In the genomic region with DNA sequence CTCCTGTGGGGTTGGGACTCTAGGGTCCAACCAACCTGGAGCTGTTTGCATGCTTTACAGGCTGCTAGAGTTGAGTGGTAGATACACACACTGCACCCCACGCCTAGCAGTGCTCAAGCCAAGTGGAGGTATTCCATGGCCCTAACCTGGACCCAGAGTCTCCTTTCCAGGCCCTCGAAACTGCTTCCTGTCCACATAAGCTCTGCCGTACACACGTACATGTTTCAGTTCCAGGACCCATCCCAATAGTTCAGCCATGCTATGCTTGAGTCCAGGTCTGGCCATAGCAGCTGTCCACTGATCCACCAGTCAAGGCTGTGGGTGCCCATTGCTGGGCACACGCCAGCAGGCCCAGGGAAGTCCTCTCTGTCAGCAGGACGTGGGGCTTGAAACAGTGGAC, we compare ENCODE assay signal across 8 mouse cellular contexts. TPM values are rescaled to one million over a fixed set of nuclear protein-coding genes. Genes with fewer than 3 reads are reported as not detected.
DNase-seq lines count a peak whose midpoint lies in the region; ATAC-seq lines count a peak whose summit lies in the region.

No protein-coding gene starts in this region.

- H3K9me3 ChIP-seq in intestine, embryonic 16.5 days (ENCODE audit: control insufficient read depth, low read length) = no peaks in the 10 kb centered on the region
- H3K9me3 ChIP-seq in neural tube, embryonic 12.5 days = no peaks in the 10 kb centered on the region

- H3K9ac ChIP-seq in intestine, embryonic 16.5 days (ENCODE audit: low read depth, low read length) = peak overlapping the region; percentile 83
- H3K9ac ChIP-seq in neural tube, embryonic 12.5 days = peak overlapping the region; percentile 85

- WGBS in intestine, embryonic 16.5 days = 39% methylated on average over 6 of the region's 6 CpGs
- WGBS in neural tube, embryonic 12.5 days = 60% methylated on average over 6 of the region's 6 CpGs

- peak overlapping the region; percentile 87 for H3K4me2 ChIP-seq in intestine, embryonic 16.5 days (ENCODE audit: low read depth, low read length)
- peak overlapping the region; percentile 95 for H3K4me2 ChIP-seq in neural tube, embryonic 12.5 days (replicated peaks)

- H3K36me3 ChIP-seq in intestine, embryonic 16.5 days (ENCODE audit: control insufficient read depth, insufficient read depth, low read length) = no peaks in the 10 kb centered on the region
- 0 out of 2 replicates have a peak, but pooled peaks cover 4% of the 10 kb centered on the region for H3K36me3 ChIP-seq in neural tube, embryonic 12.5 days

- intact Hi-C loops in gastrocnemius, postnatal 14 days (cut with DNase I; ENCODE audit: low total_unique reads) = loop anchor here (10.0 kb wide), 1 partner anchor 65 kb away; no protein-coding TSS in a partner anchor

- peak overlapping the region; percentile 80 for H3K4me3 ChIP-seq in intestine, embryonic 16.5 days (ENCODE audit: low read length)
- peak overlapping the region; percentile 83 for H3K4me3 ChIP-seq in neural tube, embryonic 12.5 days

- ATAC-seq in intestine, embryonic 16.5 days = no peak
- no peak for ATAC-seq in neural tube, embryonic 12.5 days (ENCODE audit: low FRiP score, low read depth)

- peak overlapping the region; percentile 87 for H3K27ac ChIP-seq in intestine, embryonic 16.5 days (ENCODE audit: low read length)
- H3K27ac ChIP-seq in neural tube, embryonic 12.5 days = no peak overlapping the region

- peak; percentile 15 for DNase-seq in cerebellum, adult 8-10 months
- no peak for DNase-seq in cerebellum, adult 11-12 months
- peak; percentile 26 to 27 for DNase-seq in right cerebral cortex, postnatal 10 days (ENCODE audit: low spot score in 2 of 2)
- no peak for DNase-seq in right cerebral cortex, adult 2 months (ENCODE audit: low spot score in 2 of 2)
- no peak for DNase-seq in gastrocnemius, postnatal 14 days
- no peak for DNase-seq in frontal cortex, postnatal 14 days (ENCODE audit: low spot score in 2 of 2)

- no peaks in the 10 kb centered on the region for H3K27me3 ChIP-seq in intestine, embryonic 16.5 days (replicated peaks; ENCODE audit: control insufficient read depth, insufficient read depth, low read length)
- no peaks in the 10 kb centered on the region for H3K27me3 ChIP-seq in neural tube, embryonic 12.5 days (replicated peaks)

- peaks cover 70% of the 10 kb centered on the region for H3K4me1 ChIP-seq in intestine, embryonic 16.5 days (ENCODE audit: control insufficient read depth, insufficient read depth, low read length)
- peaks cover 64% of the 10 kb centered on the region for H3K4me1 ChIP-seq in neural tube, embryonic 12.5 days

RNA-seq across cellular contexts. Expression of a gene that starts 2.0 kb away (rescaled TPM):
- 3.7 and 4.3 TPM in 2 replicates for polyA plus RNA-seq in intestine, embryonic 16.5 days (2015; fragmentation: Nextera tagmentation; extraction: Ambion mirVana)
- 28.1 and 34.4 TPM in 2 replicates for polyA plus RNA-seq in neural tube, embryonic 12.5 days (2016; fragmentation: Nextera tagmentation; extraction: Ambion mirVana)
- 10 to 100 TPM; 17.8 to 23.1 TPM for total RNA-seq in gastrocnemius, postnatal 14 days (2021)

Comparison
In these comparisons a context has a peak if more than half of its experiments do, and no peak if none do; other contexts are left out.
1. DNase-seq: peak in cerebellum, adult 8-10 months (single experiment) and right cerebral cortex, postnatal 10 days (2 of 2); none in cerebellum, adult 11-12 months (single experiment), right cerebral cortex, adult 2 months (0 of 2), gastrocnemius, postnatal 14 days (single experiment) and frontal cortex, postnatal 14 days (0 of 2).